In genomic region chr5:35672581-35672980, GRCm38 (mm10) we compare ENCODE assay signal across 10 mouse cellular contexts. TPM values are rescaled to one million over a fixed set of nuclear protein-coding genes. Genes with fewer than 3 reads are reported as not detected.
DNase-seq lines count a peak whose midpoint lies in the region; ATAC-seq and TF ChIP-seq lines count a peak whose summit lies in the region.
"Had no signal": no experiment of that assay in that cellular context is flagged by ENCODE, and none has a peak within 500 bp of the region (broad histone marks: within the 10 kb centered on the region; RNA-seq: fewer than 3 reads in every experiment).

No protein-coding gene starts in this region.

- no peak for TF ChIP-seq EP300 in heart, postnatal 0 days (IDR thresholded peaks at IDR 0.05; ENCODE audit: low read depth)

- H3K27me3 ChIP-seq in heart, postnatal 0 days (ENCODE audit: control insufficient read depth, insufficient read depth, low read length): peaks cover 6% of the 10 kb centered on the region
- H3K27me3 ChIP-seq in midbrain, embryonic 11.5 days (ENCODE audit: control insufficient read depth, insufficient read depth, low read length): no peaks in the 10 kb centered on the region; the same call in 1 of the 2 replicates
- H3K27me3 ChIP-seq in midbrain, embryonic 16.5 days (ENCODE audit: control insufficient read depth, insufficient read depth, low read depth, low read length): peaks cover 4% of the 10 kb centered on the region; the same call in 1 of the 2 replicates
- peaks cover 6% of the 10 kb centered on the region for H3K27me3 ChIP-seq in hindbrain, postnatal 0 days (ENCODE audit: insufficient read depth, low read length)
- H3K27me3 ChIP-seq in stomach, embryonic 16.5 days (ENCODE audit: control insufficient read depth, insufficient read depth, low read length): 0 out of 2 replicates have a peak, but pooled peaks cover under 1% of the 10 kb centered on the region

- H3K9ac ChIP-seq in heart, postnatal 0 days (replicated peaks; ENCODE audit: low read depth, low read length): no peak overlapping the region
- no peak overlapping the region for H3K9ac ChIP-seq in midbrain, embryonic 11.5 days (ENCODE audit: low read length)
- no peak overlapping the region for H3K9ac ChIP-seq in midbrain, embryonic 16.5 days (ENCODE audit: low read depth, low read length)
- no peak overlapping the region for H3K9ac ChIP-seq in hindbrain, postnatal 0 days (replicated peaks; ENCODE audit: low read length)
- peak overlapping the region; percentile 58 for H3K9ac ChIP-seq in stomach, embryonic 16.5 days (ENCODE audit: low read length)

- H3K4me1 ChIP-seq in heart, postnatal 0 days (ENCODE audit: control insufficient read depth, insufficient read depth): peaks cover 39% of the 10 kb centered on the region
- no peaks in the 10 kb centered on the region for H3K4me1 ChIP-seq in midbrain, embryonic 11.5 days (ENCODE audit: control insufficient read depth, insufficient read depth, low read length)
- peaks cover 2% of the 10 kb centered on the region; the same call in 1 of the 2 replicates for H3K4me1 ChIP-seq in midbrain, embryonic 16.5 days (ENCODE audit: control insufficient read depth, insufficient read depth, low read length)
- H3K4me1 ChIP-seq in hindbrain, postnatal 0 days (ENCODE audit: insufficient read depth, low read length): peaks cover 35% of the 10 kb centered on the region
- peaks cover 68% of the 10 kb centered on the region for H3K4me1 ChIP-seq in stomach, embryonic 16.5 days (ENCODE audit: control insufficient read depth, insufficient read depth, low read length)

- H3K4me2 ChIP-seq in heart, postnatal 0 days (ENCODE audit: low read depth, low read length): no peak overlapping the region
- H3K4me2 ChIP-seq in midbrain, embryonic 11.5 days: no peak overlapping the region
- H3K4me2 ChIP-seq in midbrain, embryonic 16.5 days (ENCODE audit: low read length): no peak overlapping the region
- H3K4me2 ChIP-seq in hindbrain, postnatal 0 days (ENCODE audit: low read depth, low read length): no peak overlapping the region
- H3K4me2 ChIP-seq in stomach, embryonic 16.5 days (ENCODE audit: low read depth, low read length): peak overlapping the region; percentile 19; the same call in 1 of the 2 replicates

- TF ChIP-seq CTCF in heart, postnatal 0 days (IDR thresholded peaks at IDR 0.05; ENCODE audit: low read depth): no peak
- no peak for TF ChIP-seq CTCF in hindbrain, postnatal 0 days (IDR thresholded peaks at IDR 0.05; ENCODE audit: low read depth)

- H3K36me3 ChIP-seq in heart, postnatal 0 days (replicated peaks; ENCODE audit: control insufficient read depth, insufficient read depth, low read length): no peaks in the 10 kb centered on the region
- no peaks in the 10 kb centered on the region for H3K36me3 ChIP-seq in midbrain, embryonic 11.5 days (ENCODE audit: control insufficient read depth, insufficient read depth, low read length)
- H3K36me3 ChIP-seq in midbrain, embryonic 16.5 days (ENCODE audit: control insufficient read depth, insufficient read depth, low read length): no peaks in the 10 kb centered on the region
- no peaks in the 10 kb centered on the region for H3K36me3 ChIP-seq in hindbrain, postnatal 0 days (ENCODE audit: insufficient read depth, low read length)
- no peaks in the 10 kb centered on the region for H3K36me3 ChIP-seq in stomach, embryonic 16.5 days (ENCODE audit: control insufficient read depth, insufficient read depth, low read length)

- H3K27ac ChIP-seq in heart, postnatal 0 days (ENCODE audit: low read depth): peak overlapping the region; percentile 72
- no peak overlapping the region for H3K27ac ChIP-seq in midbrain, embryonic 11.5 days (ENCODE audit: low read depth, low read length)
- no peak overlapping the region for H3K27ac ChIP-seq in midbrain, embryonic 16.5 days (ENCODE audit: low read length)
- peak overlapping the region; percentile 78 for H3K27ac ChIP-seq in hindbrain, postnatal 0 days
- H3K27ac ChIP-seq in stomach, embryonic 16.5 days (ENCODE audit: low read length): peak overlapping the region; percentile 91

- DNase-seq in heart, postnatal 0 days (ENCODE audit: low spot score): no peak
- no peak for DNase-seq in heart, adult 18-20 months
- peak; percentile 56 for DNase-seq in midbrain, embryonic 11.5 days (ENCODE audit: low spot score, missing footprints)
- DNase-seq in hindbrain, postnatal 0 days (ENCODE audit: low spot score): no peak
- no peak for DNase-seq in layer of hippocampus, adult 9-11 months
- no peak for DNase-seq in adrenal gland, postnatal 4 days (ENCODE audit: low spot score in 2 of 2)
- DNase-seq: thymus, postnatal 4 days had no signal

- H3K9me3 ChIP-seq in heart, postnatal 0 days (replicated peaks; ENCODE audit: control insufficient read depth, low read length): no peaks in the 10 kb centered on the region
- no peaks in the 10 kb centered on the region for H3K9me3 ChIP-seq in midbrain, embryonic 11.5 days (ENCODE audit: control insufficient read depth, low read length)
- H3K9me3 ChIP-seq in midbrain, embryonic 16.5 days (replicated peaks; ENCODE audit: control insufficient read depth, low read length, poor library complexity, severe bottlenecking): no peaks in the 10 kb centered on the region
- no peaks in the 10 kb centered on the region for H3K9me3 ChIP-seq in hindbrain, postnatal 0 days (ENCODE audit: low read length)
- no peaks in the 10 kb centered on the region for H3K9me3 ChIP-seq in stomach, embryonic 16.5 days (replicated peaks; ENCODE audit: control insufficient read depth, low read length)

- H3K4me3 ChIP-seq in heart, postnatal 0 days (ENCODE audit: low read depth, low read length): no peak overlapping the region
- no peak overlapping the region for H3K4me3 ChIP-seq in midbrain, embryonic 11.5 days (ENCODE audit: low read depth, low read length)
- H3K4me3 ChIP-seq in midbrain, embryonic 16.5 days (ENCODE audit: low read depth, low read length): no peak overlapping the region
- no peak overlapping the region for H3K4me3 ChIP-seq in hindbrain, postnatal 0 days (ENCODE audit: low read length)
- H3K4me3 ChIP-seq in stomach, embryonic 16.5 days (replicated peaks; ENCODE audit: low read length): no peak overlapping the region

- ATAC-seq in heart, postnatal 0 days (ENCODE audit: insufficient read depth, low read depth): no peak
- no peak for ATAC-seq in midbrain, embryonic 11.5 days (ENCODE audit: low FRiP score)
- no peak for ATAC-seq in midbrain, embryonic 16.5 days
- ATAC-seq in hindbrain, postnatal 0 days: no peak
- ATAC-seq in stomach, embryonic 16.5 days (ENCODE audit: insufficient read depth, low FRiP score): no peak

- 67% methylated on average over 1 of the region's 1 CpGs for WGBS in heart, postnatal 0 days
- 72% methylated on average over 1 of the region's 1 CpGs for WGBS in midbrain, embryonic 11.5 days
- 41% methylated on average over 1 of the region's 1 CpGs for WGBS in midbrain, embryonic 16.5 days
- WGBS in hindbrain, postnatal 0 days: 67% methylated on average over 1 of the region's 1 CpGs
- 64% methylated on average over 1 of the region's 1 CpGs for WGBS in stomach, embryonic 16.5 days

RNA-seq across cellular contexts. Expression of gene Htra3, which starts 7.0 kb away (rescaled TPM):
- 43.3 and 49.5 TPM in 2 replicates for total RNA-seq in heart, postnatal 0 days (2014; rRNA removed; ENCODE audit: low replicate concordance)
- polyA plus RNA-seq in heart, postnatal 0 days (2015; fragmentation: Nextera tagmentation; extraction: Ambion mirVana): 17.2 and 19.2 TPM in 2 replicates
- total RNA-seq in heart, adult 18-20 months (2021): 10 to 100 TPM; 73.5 to 83.6 TPM
- polyA plus RNA-seq in midbrain, embryonic 11.5 days (2014; fragmentation: Nextera tagmentation; extraction: Ambion mirVana): 6.0 and 7.6 TPM in 2 replicates
- polyA plus RNA-seq in midbrain, embryonic 16.5 days (2015; fragmentation: Nextera tagmentation; extraction: Ambion mirVana): 15.1 and 15.7 TPM in 2 replicates
- total RNA-seq in hindbrain, postnatal 0 days (2014; rRNA removed): 30.7 and 36.5 TPM in 2 replicates
- polyA plus RNA-seq in hindbrain, postnatal 0 days (2015; fragmentation: Nextera tagmentation; extraction: Ambion mirVana): 19.6 and 20.1 TPM in 2 replicates
- polyA plus RNA-seq in stomach, embryonic 16.5 days (2015; fragmentation: Nextera tagmentation; extraction: Ambion mirVana): 67.7 and 77.5 TPM in 2 replicates
- 10 to 100 TPM; 39.0 to 45.2 TPM for total RNA-seq in adrenal gland, postnatal 4 days (2021)
- total RNA-seq: megakaryocyte progenitor cell, adult 5-6 weeks had no signal

Comparison
In these comparisons a context has a peak if more than half of its experiments do, and no peak if none do; other contexts are left out.
1. H3K27ac ChIP-seq: peak in heart, postnatal 0 days (single experiment), hindbrain, postnatal 0 days (single experiment) and stomach, embryonic 16.5 days (single experiment); none in midbrain, embryonic 11.5 days (single experiment) and midbrain, embryonic 16.5 days (single experiment).